ENCODE assay signal across 16 mouse cellular contexts in genomic region chr5:113565101-113565854, GRCm38 (mm10).
DNase-seq lines count a peak whose midpoint lies in the region; TF ChIP-seq lines count a peak whose summit lies in the region.
"Had no signal": no experiment of that assay in that cellular context is flagged by ENCODE, and none has a peak within 500 bp of the region (broad histone marks: within the 10 kb centered on the region; RNA-seq: fewer than 3 reads in every experiment).

No protein-coding gene starts in this region.

- peak overlapping the region; percentile 12; the same call in 1 of the 2 replicates for H3K27ac ChIP-seq in layer of hippocampus, adult 2 months
- H3K27ac ChIP-seq: embryonic facial prominence, embryonic 12.5 days; forebrain, embryonic 15.5 days; hindbrain, embryonic 10.5 days; hindbrain, embryonic 14.5 days; intestine, embryonic 15.5 days had no signal

- H3K4me3 ChIP-seq in layer of hippocampus, adult 2 months = no peak overlapping the region
- H3K4me3 ChIP-seq: embryonic facial prominence, embryonic 12.5 days; forebrain, embryonic 15.5 days; heart, embryonic 12.5 days; hindbrain, embryonic 10.5 days; intestine, embryonic 15.5 days had no signal

- no peak for TF ChIP-seq CTCF in layer of hippocampus, adult 2 months (conservative IDR thresholded peaks at IDR 0.05)

- no peak for DNase-seq in layer of hippocampus, adult 2 months (ENCODE audit: low spot score in 2 of 2)
- no peak for DNase-seq in layer of hippocampus, postnatal 25 days (ENCODE audit: extremely low spot score in 1 of 2, low spot score in 1 of 2)
- peak; percentile 62 for DNase-seq in cerebellum, adult 11 months
- DNase-seq in cerebellum, adult 8-10 months = peak; percentile 69
- peak; percentile 64 to 71 for DNase-seq in cerebellum, postnatal 36 days
- DNase-seq in thymus, postnatal 10 days (ENCODE audit: low spot score in 2 of 2) = no peak
- no peak for DNase-seq in adrenal gland, postnatal 14 days
- DNase-seq: adrenal gland, adult 2 months; gastrocnemius, postnatal 25 days; kidney, adult 18-20 months had no signal

Comparison
In these comparisons a context has a peak if more than half of its experiments do, and no peak if none do; other contexts are left out.
1. DNase-seq: peak in cerebellum, adult 11 months (single experiment), cerebellum, adult 8-10 months (single experiment) and cerebellum, postnatal 36 days (2 of 2); none in layer of hippocampus, adult 2 months (0 of 2), layer of hippocampus, postnatal 25 days (0 of 2), thymus, postnatal 10 days (0 of 2) and adrenal gland, postnatal 14 days (single experiment).